Mouse (Mus musculus) stomach, embryonic 16.5 days (tissue): ENCODE results near the gene Rab11fip3. TPM values are rescaled to one million over a fixed set of nuclear protein-coding genes. Genes with fewer than 3 reads are reported as not detected.

Source experiments
- ATAC-seq: fragments of 200-750 bp; cut with Nextera tagmentation; 2 replicates; pipeline ENCODE4 v1.8.0; 2017; ENCODE audit warnings: moderate number of reproducible peaks, moderate TSS enrichment; ENCODE audit not compliant: insufficient read depth, low FRiP score
- H3K27ac ChIP-seq: fragments of 300-500 bp; sonication (generic); 2 replicates; pipeline ENCODE4 v1.5.1; 2014; ENCODE audit warnings: low read length
- H3K27me3 ChIP-seq: fragments of 300-500 bp; sonication (generic); 2 replicates; pipeline ENCODE4 v1.6.1; 2014; ENCODE audit warnings: low read length, control low read depth, mixed read lengths; ENCODE audit not compliant: control insufficient read depth, insufficient read depth
- H3K36me3 ChIP-seq: fragments of 300-500 bp; sonication (generic); 2 replicates; pipeline ENCODE4 v1.6.1; 2014; ENCODE audit warnings: low read length; ENCODE audit not compliant: control insufficient read depth, insufficient read depth
- H3K4me1 ChIP-seq: fragments of 300-500 bp; sonication (generic); 2 replicates; pipeline ENCODE4 v1.6.1; 2014; ENCODE audit warnings: low read length, control low read depth, mixed read lengths; ENCODE audit not compliant: control insufficient read depth, insufficient read depth
- H3K4me2 ChIP-seq: fragments of 300-500 bp; sonication (generic); 2 replicates; pipeline ENCODE4 v1.6.1; 2014; ENCODE audit warnings: low read depth, low read length, mixed read lengths
- H3K4me3 ChIP-seq: fragments of 300-500 bp; sonication (generic); replicated peaks from 2 replicates; pipeline ENCODE4 v1.5.1; 2014; ENCODE audit warnings: mild to moderate bottlenecking, low read length
- H3K9ac ChIP-seq: fragments of 300-500 bp; sonication (generic); 2 replicates; pipeline ENCODE4 v1.6.1; 2014; ENCODE audit warnings: low read length
- H3K9me3 ChIP-seq: fragments of 300-500 bp; sonication (generic); replicated peaks from 2 replicates; pipeline ENCODE4 v1.6.1; 2016; ENCODE audit warnings: low read length, control low read depth; ENCODE audit not compliant: control insufficient read depth
- WGBS: fragments of 180-500 bp; shearing (Covaris S2); extraction: QIAGEN DNeasy Blood & Tissue Kit; methylation state at CpG from one replicate; pipeline ENCODE4 v1.1.7; 2014; 5-methylcytosine and 5-hydroxymethylcytosine counted together
- polyA plus RNA-seq: library from polyadenylated mRNA; unstranded; fragments of >200 nt; fragmentation: Nextera tagmentation; extraction: Ambion mirVana; gene quantifications from 2 replicates; pipeline ENCODE4 v1.2.1, GENCODE M21; 2015

Rab11fip3 gene
- polyA plus RNA-seq, 1 experiment from 2014 or later, result 6.9 TPM

GRCm38 (mm10) chr17:25993489-25993888 is 75.9 kb downstream of the Rab11fip3 start:
- Histone ChIP-seq H3K9me3 (no peaks in the 10 kb centered on the region), H3K4me2 (no peak overlapping the region), H3K36me3 (0 out of 2 replicates have a peak, but pooled peaks cover 4% of the 10 kb centered on the region), H3K9ac (no peak overlapping the region), H3K27me3 (no peaks in the 10 kb centered on the region), H3K4me1 (no peaks in the 10 kb centered on the region), H3K4me3 (no peak overlapping the region), H3K27ac (no peak overlapping the region)
- 89% methylated on average over 3 of the region's 3 CpGs for WGBS
- no peak for ATAC-seq

DNA sequence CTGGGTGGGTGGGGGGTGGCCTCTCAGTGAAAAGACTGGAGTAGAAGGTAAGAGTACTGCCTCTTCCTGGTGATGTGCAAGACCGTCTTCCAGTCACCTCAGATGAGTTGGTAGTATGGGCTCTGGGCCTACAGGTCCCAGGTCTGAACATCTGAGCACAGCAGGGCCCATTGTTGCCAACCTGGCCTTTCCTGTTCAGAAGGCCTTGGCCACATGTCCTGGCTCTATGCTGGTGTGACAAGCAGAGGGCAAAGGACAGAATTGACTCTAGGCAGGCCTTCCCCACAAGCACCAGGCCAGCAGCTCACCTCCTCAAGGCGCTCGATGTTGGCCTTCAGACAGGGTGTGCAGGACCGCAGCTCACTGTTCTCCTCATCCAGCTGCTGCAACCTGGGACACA is 77.1 kb downstream of the Rab11fip3 start:
- Histone ChIP-seq H3K36me3 (0 out of 2 replicates have a peak, but pooled peaks cover 4% of the 10 kb centered on the region), H3K4me3 (no peak overlapping the region), H3K4me1 (no peaks in the 10 kb centered on the region), H3K27ac (no peak overlapping the region), H3K27me3 (no peaks in the 10 kb centered on the region), H3K9ac (no peak overlapping the region), H3K9me3 (no peaks in the 10 kb centered on the region), H3K4me2 (no peak overlapping the region)
- no peak for ATAC-seq
- 96% methylated on average over 4 of the region's 4 CpGs for WGBS

- no peak overlapping the region for H3K9ac ChIP-seq
- H3K9me3 ChIP-seq, result no peaks in the 10 kb centered on the region
- no peak for ATAC-seq
- H3K4me2 ChIP-seq, result no peak overlapping the region
- no peaks in the 10 kb centered on the region for H3K27me3 ChIP-seq
- H3K36me3 ChIP-seq, result 0 out of 2 replicates have a peak, but pooled peaks cover 4% of the 10 kb centered on the region
- WGBS, result 78% methylated on average over 5 of the region's 5 CpGs
- H3K27ac ChIP-seq, result peak overlapping the region; percentile 9; the same call in 1 of the 2 replicates
- no peaks in the 10 kb centered on the region for H3K4me1 ChIP-seq
- no peak overlapping the region for H3K4me3 ChIP-seq
Measured at GRCm38 (mm10) chr17:25990331-25990730, 79.0 kb downstream of the Rab11fip3 start.

DNA sequence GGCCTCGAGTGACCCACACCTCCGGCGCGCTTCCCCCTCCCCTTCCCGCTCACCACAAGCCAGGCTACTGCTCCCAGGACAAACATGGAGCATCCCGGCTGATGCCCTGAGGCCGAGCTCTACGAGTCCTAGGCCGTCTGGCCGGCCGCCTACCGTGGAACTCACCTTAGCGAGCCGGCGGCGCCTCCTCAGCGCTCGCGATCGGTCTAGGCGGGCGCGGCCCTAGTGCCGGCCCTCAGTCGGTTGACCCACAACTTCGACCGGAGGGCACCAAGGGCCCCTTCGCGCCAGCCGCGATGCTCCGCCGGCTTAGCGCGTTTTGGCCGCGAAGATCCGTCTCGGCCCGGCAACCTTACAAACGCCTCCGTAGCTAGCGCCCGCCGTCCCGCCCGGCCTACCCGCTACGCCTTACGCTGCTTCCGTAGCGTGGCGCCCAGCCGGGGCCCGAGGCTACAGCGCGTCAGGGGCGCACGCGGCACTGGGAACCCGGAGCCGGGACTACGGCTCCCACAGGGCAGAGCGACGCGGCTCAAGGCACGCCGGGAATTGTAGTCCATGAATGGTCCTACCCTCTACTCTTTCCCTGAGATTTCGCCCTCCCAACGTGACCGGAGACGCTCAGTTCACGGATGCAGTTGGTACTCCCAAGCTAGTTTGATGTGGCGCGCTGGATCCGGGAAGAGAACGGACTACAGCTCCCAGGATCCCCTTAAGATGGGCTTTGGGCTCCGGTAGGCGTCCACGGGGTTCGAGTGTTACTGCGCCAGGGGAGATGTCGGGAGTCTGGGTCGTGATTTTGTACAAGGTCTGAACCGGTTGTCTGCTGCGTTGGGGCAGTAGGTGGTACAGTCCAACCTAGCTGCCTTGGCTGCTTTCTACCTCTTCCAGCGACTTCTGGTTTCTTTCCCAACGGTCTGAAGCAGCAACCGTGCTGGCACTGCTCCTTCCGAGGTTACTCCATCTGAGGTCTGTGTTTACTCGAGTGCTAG is 83.8 kb downstream of the Rab11fip3 start, which contains the start of gene Capn15:
Capn15 (minus strand) TSS at position 491 of the 989 bp plus-strand sequence.
- peak within 1 kb of the TSS; percentile 77 for H3K27ac ChIP-seq
- no peaks in the 10 kb centered on the region for H3K27me3 ChIP-seq
- no peaks in the 10 kb centered on the region for H3K36me3 ChIP-seq
- peak; percentile 98 for ATAC-seq
- WGBS, result under 1% methylated on average over 91 of the region's 91 CpGs
- no peaks in the 10 kb centered on the region for H3K9me3 ChIP-seq
- peak within 1 kb of the TSS; percentile 71 for H3K4me2 ChIP-seq
- H3K4me1 ChIP-seq, result peaks cover 23% of the 10 kb centered on the region
- H3K9ac ChIP-seq, result peak within 1 kb of the TSS; percentile 95
- peak within 1 kb of the TSS; percentile 96 for H3K4me3 ChIP-seq

GRCm38 (mm10) chr17:25984556-25985305 is 84.6 kb downstream of the Rab11fip3 start:
- H3K27ac ChIP-seq, result peak overlapping the region; percentile 77
- H3K4me1 ChIP-seq, result peaks cover 29% of the 10 kb centered on the region
- H3K4me3 ChIP-seq, result peak overlapping the region; percentile 96
- H3K4me2 ChIP-seq, result peak overlapping the region; percentile 71
- no peaks in the 10 kb centered on the region for H3K27me3 ChIP-seq
- H3K9ac ChIP-seq, result peak overlapping the region; percentile 95
- no peak for ATAC-seq
- no peaks in the 10 kb centered on the region for H3K9me3 ChIP-seq
- 7% methylated on average over 17 of the region's 17 CpGs for WGBS
- H3K36me3 ChIP-seq, result no peaks in the 10 kb centered on the region

- no peak for ATAC-seq
- Histone ChIP-seq H3K9ac (peak overlapping the region; percentile 95), H3K4me1 (peaks cover 29% of the 10 kb centered on the region), H3K9me3 (no peaks in the 10 kb centered on the region), H3K4me3 (peak overlapping the region; percentile 96), H3K36me3 (no peaks in the 10 kb centered on the region), H3K4me2 (peak overlapping the region; percentile 71), H3K27me3 (no peaks in the 10 kb centered on the region), H3K27ac (no peak overlapping the region; the same call in 1 of the 2 replicates)
- 100% methylated on average over 1 of the region's 1 CpGs for WGBS
Measured at GRCm38 (mm10) chr17:25984066-25984465, 85.3 kb downstream of the Rab11fip3 start.

DNA sequence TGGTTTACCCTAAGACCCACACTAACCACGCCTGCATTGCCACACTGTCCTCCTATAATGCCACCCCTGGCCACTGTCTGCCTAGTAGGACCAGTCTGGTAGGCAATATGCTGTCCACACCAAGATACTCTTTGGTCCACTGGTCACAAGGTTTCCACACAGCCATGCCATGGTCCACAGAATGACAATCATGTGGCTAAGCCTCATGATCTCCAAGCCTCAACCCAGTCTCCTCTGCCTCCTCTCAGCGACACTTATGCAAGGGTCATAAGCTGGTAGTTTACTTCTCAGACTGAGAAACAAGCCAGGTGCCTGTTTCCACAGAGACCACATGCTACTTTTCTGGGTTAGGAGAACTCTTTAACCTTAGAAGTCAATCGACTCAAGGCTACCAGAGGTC is 86.4 kb downstream of the Rab11fip3 start:
- no peak for ATAC-seq
- H3K4me3 ChIP-seq, result no peak overlapping the region
- H3K36me3 ChIP-seq, result no peaks in the 10 kb centered on the region
- no peaks in the 10 kb centered on the region for H3K27me3 ChIP-seq
- peak overlapping the region; percentile 23; the same call in 1 of the 2 replicates for H3K9ac ChIP-seq
- H3K27ac ChIP-seq, result no peak overlapping the region
- 91% methylated on average over 3 of the region's 3 CpGs for WGBS
- peaks cover 29% of the 10 kb centered on the region for H3K4me1 ChIP-seq
- H3K9me3 ChIP-seq, result no peaks in the 10 kb centered on the region
- no peak overlapping the region for H3K4me2 ChIP-seq

DNA sequence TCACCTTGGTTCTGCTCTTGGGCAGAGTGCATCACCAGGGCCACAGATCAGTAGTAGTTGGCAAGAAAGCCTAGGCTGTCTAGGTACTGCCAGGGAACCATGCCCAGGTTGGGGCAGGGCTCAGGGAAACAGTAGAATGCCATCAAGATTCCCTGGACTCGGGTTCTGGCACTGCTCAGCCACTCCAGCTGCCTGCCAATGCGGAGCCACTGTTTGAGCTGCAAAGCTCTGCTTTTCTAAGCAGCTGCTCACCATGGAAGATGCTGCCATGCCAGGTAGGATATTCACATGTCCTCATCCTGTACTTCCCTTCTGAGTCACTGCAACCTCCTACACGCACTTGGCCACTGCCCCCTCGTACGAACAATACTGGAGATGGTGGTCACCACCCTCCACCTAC is 88.5 kb downstream of the Rab11fip3 start:
- Histone ChIP-seq H3K9ac (0 out of 2 replicates have a peak overlapping the region, but pooled peaks have one; percentile 19), H3K36me3 (no peaks in the 10 kb centered on the region), H3K4me3 (no peak overlapping the region), H3K4me1 (peaks cover 29% of the 10 kb centered on the region), H3K27me3 (no peaks in the 10 kb centered on the region), H3K27ac (peak overlapping the region; percentile 66; the same call in 1 of the 2 replicates), H3K9me3 (no peaks in the 10 kb centered on the region), H3K4me2 (no peak overlapping the region)
- ATAC-seq, result no peak
- WGBS, result 76% methylated on average over 5 of the region's 5 CpGs
